Comparison of ENCODE assay signal across 32 mouse cellular contexts in the genomic region with DNA sequence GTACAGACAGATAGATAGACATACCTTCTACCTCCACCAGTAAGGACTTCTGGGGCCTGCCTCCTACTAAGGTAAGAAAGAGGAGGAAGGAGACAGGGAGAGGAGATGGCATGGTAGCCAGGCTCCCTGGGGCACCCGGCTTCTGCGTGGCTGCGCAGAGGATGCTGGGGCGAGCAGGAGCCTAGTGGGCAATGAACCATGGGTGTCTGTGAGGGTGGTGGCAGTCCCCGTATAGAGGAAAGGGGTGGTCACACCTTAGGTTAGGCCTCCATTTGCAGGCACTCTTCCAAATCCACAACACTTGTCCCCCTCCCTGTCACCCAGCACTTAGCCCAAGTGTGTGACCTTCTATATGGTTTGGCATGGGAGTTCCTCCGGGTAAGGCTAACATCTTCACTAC. TPM values are rescaled to one million over a fixed set of nuclear protein-coding genes. Genes with fewer than 3 reads are reported as not detected.
DNase-seq lines count a peak whose midpoint lies in the region; ATAC-seq lines count a peak whose summit lies in the region.
"Had no signal": no experiment of that assay in that cellular context is flagged by ENCODE, and none has a peak within 500 bp of the region (broad histone marks: within the 10 kb centered on the region; RNA-seq: fewer than 3 reads in every experiment).

A gene (minus strand): TSS at position 165 of the 400 bp plus-strand sequence.

- no peaks in the 10 kb centered on the region for H3K9me3 ChIP-seq in midbrain, embryonic 10.5 days (replicated peaks)
- H3K9me3 ChIP-seq: forebrain, embryonic 12.5 days; heart, embryonic 10.5 days; heart, embryonic 15.5 days; limb, embryonic 10.5 days; limb, embryonic 15.5 days; lung, embryonic 15.5 days; neural tube, embryonic 15.5 days had no signal

- H3K36me3 ChIP-seq in midbrain, embryonic 10.5 days: no peaks in the 10 kb centered on the region
- H3K36me3 ChIP-seq: forebrain, embryonic 12.5 days; heart, embryonic 10.5 days; heart, embryonic 15.5 days; limb, embryonic 10.5 days; limb, embryonic 15.5 days; lung, embryonic 15.5 days; neural tube, embryonic 15.5 days had no signal

- intact Hi-C loops in left cerebral cortex, postnatal 36 days (cut with DNase I): no loop called here

- H3K27me3 ChIP-seq in midbrain, embryonic 10.5 days (ENCODE audit: low read depth, poor library complexity, severe bottlenecking): peaks cover 42% of the 10 kb centered on the region
- H3K27me3 ChIP-seq: forebrain, embryonic 12.5 days; limb, embryonic 15.5 days; lung, embryonic 15.5 days; neural tube, embryonic 15.5 days had no signal

- H3K4me3 ChIP-seq in midbrain, embryonic 10.5 days: no peak within 1 kb of the TSS
- H3K4me3 ChIP-seq: erythroblast, embryonic 14.5 days; forebrain, embryonic 12.5 days; heart, embryonic 10.5 days; heart, embryonic 15.5 days; limb, embryonic 10.5 days; limb, embryonic 15.5 days; lung, embryonic 15.5 days; neural tube, embryonic 15.5 days had no signal

- 93% methylated on average over 6 of the region's 6 CpGs for WGBS in midbrain, embryonic 10.5 days

- no peak for ATAC-seq in monocyte, adult 5-6 weeks (replicated peaks; ENCODE audit: insufficient number of reproducible peaks, low FRiP score, low TSS enrichment, poor library complexity, severe bottlenecking)
- ATAC-seq: forebrain, postnatal 0 days; hindbrain, embryonic 16.5 days had no signal

- peak; percentile 69 for DNase-seq in A20 (ENCODE audit: low read depth, low spot score)
- DNase-seq in B cell, adult 2 months: peak; percentile 73 to 75
- DNase-seq in spleen, postnatal 36 days (ENCODE audit: low spot score in 2 of 2): peak; percentile 85
- no peak for DNase-seq in Muller cell, postnatal 12 days (ENCODE audit: inconsistent ontology term)
- no peak for DNase-seq in midbrain, embryonic 10.5 days (ENCODE audit: low spot score)
- DNase-seq in left cerebral cortex, postnatal 36 days (ENCODE audit: low spot score in 2 of 2): no peak
- DNase-seq: adrenal gland, postnatal 25 days; cerebellum, adult 18-20 months; cerebellum, postnatal 14 days; forebrain, postnatal 0 days; gastrocnemius, postnatal 10 days; kidney, adult 2 months; kidney, postnatal 36 days; layer of hippocampus, postnatal 36 days; midbrain, embryonic 14.5 days; right cerebral cortex, adult 18-20 months had no signal

- no peak within 1 kb of the TSS for H3K27ac ChIP-seq in midbrain, embryonic 10.5 days (replicated peaks)
- H3K27ac ChIP-seq: forebrain, embryonic 12.5 days; heart, embryonic 10.5 days; heart, embryonic 15.5 days; limb, embryonic 10.5 days; limb, embryonic 15.5 days; liver, embryonic 14.5 days; lung, embryonic 15.5 days; macrophage; neural tube, embryonic 15.5 days had no signal

- peaks cover 19% of the 10 kb centered on the region for H3K4me1 ChIP-seq in midbrain, embryonic 10.5 days
- H3K4me1 ChIP-seq: heart, embryonic 10.5 days; heart, embryonic 15.5 days; limb, embryonic 15.5 days; lung, embryonic 15.5 days; neural tube, embryonic 15.5 days had no signal

RNA-seq across cellular contexts. Expression of the gene that starts here (rescaled TPM):
- total RNA-seq in monocyte, adult 5-6 weeks (2017): 49.1 to 63.4 TPM (median 61.8 TPM) in 3 replicates
- polyA plus RNA-seq in midbrain, embryonic 10.5 days (2016; fragmentation: Nextera tagmentation; extraction: Ambion mirVana): 0.07 and 0.16 TPM in 2 replicates
- not detected for total RNA-seq in left cerebral cortex, postnatal 36 days (2021)
- total RNA-seq: layer of hippocampus, postnatal 36 days; MEL had no signal
- polyA plus RNA-seq: erythroblast, embryonic 14.5 days; forebrain, embryonic 12.5 days; forebrain, postnatal 0 days; heart, embryonic 10.5 days; heart, embryonic 15.5 days; hindbrain, embryonic 11.5 days; hindbrain, embryonic 16.5 days; intestine, embryonic 14.5 days; limb, embryonic 10.5 days; lung, embryonic 15.5 days; midbrain, embryonic 14.5 days; stomach, embryonic 14.5 days had no signal

Comparison
In these comparisons a context has a peak if more than half of its experiments do, and no peak if none do; other contexts are left out.
1. RNA of the gene that starts here (total RNA-seq): 49.1 to 63.4 TPM in monocyte, adult 5-6 weeks; not detected in left cerebral cortex, postnatal 36 days; every median in the first group is over 10 times any median in the second.
2. DNase-seq: peak in A20 (single experiment), B cell, adult 2 months (2 of 2) and spleen, postnatal 36 days (2 of 2); none in Muller cell, postnatal 12 days (single experiment), midbrain, embryonic 10.5 days (single experiment) and left cerebral cortex, postnatal 36 days (0 of 2).